Mouse (Mus musculus) kidney, embryonic 15.5 days (tissue): ENCODE measurements around the gene Adamts20. TPM values are rescaled to one million over a fixed set of nuclear protein-coding genes. Genes with fewer than 3 reads are reported as not detected.
"Not testable (repeated sequence)": the region's sequence is repeated elsewhere in the genome, so short reads cannot be mapped to it uniquely, and the experiment has no call there.

Source experiments
- ATAC-seq: fragments of 200-750 bp; cut with Nextera tagmentation; replicated peaks from 2 replicates; pipeline ENCODE4 v1.8.0; 2017; ENCODE audit warnings: moderate TSS enrichment; ENCODE audit not compliant: low FRiP score
- H3K27ac ChIP-seq: fragments of 300-500 bp; sonication (generic); 2 replicates; pipeline ENCODE4 v1.5.1; 2015; ENCODE audit warnings: mild to moderate bottlenecking, inconsistent platforms
- H3K27me3 ChIP-seq: fragments of 300-500 bp; sonication (generic); 2 replicates; pipeline ENCODE4 v1.6.1; 2015; ENCODE audit warnings: inconsistent platforms
- H3K36me3 ChIP-seq: fragments of 300-500 bp; sonication (generic); 2 replicates; pipeline ENCODE4 v1.6.1; 2015; ENCODE audit warnings: inconsistent platforms
- H3K4me1 ChIP-seq: fragments of 300-500 bp; sonication (generic); 2 replicates; pipeline ENCODE4 v1.6.1; 2015; ENCODE audit warnings: inconsistent platforms
- H3K4me2 ChIP-seq: fragments of 300-500 bp; sonication (generic); 2 replicates; pipeline ENCODE4 v1.6.1; 2015; ENCODE audit warnings: moderate library complexity, mild to moderate bottlenecking, inconsistent platforms
- H3K4me3 ChIP-seq: fragments of 300-500 bp; sonication (generic); replicated peaks from 2 replicates; pipeline ENCODE4 v1.5.1; 2015; ENCODE audit warnings: mild to moderate bottlenecking, inconsistent platforms
- H3K9ac ChIP-seq: fragments of 300-500 bp; sonication (generic); 2 replicates; pipeline ENCODE4 v1.6.1; 2015; ENCODE audit warnings: mild to moderate bottlenecking, inconsistent platforms
- H3K9me3 ChIP-seq: fragments of 300-500 bp; sonication (generic); replicated peaks from 2 replicates; pipeline ENCODE4 v1.6.1; 2016; ENCODE audit warnings: inconsistent platforms
- WGBS: fragments of 180-500 bp; shearing (Covaris S2); methylation state at CpG from one replicate; pipeline ENCODE4 v1.1.7; 2015; ENCODE audit warnings: mixed read lengths; 5-methylcytosine and 5-hydroxymethylcytosine counted together
- polyA plus RNA-seq: library from polyadenylated mRNA; unstranded; fragments of >200 nt; fragmentation: Nextera tagmentation; extraction: Ambion mirVana; gene quantifications from 2 replicates; pipeline ENCODE4 v1.2.1, GENCODE M21; 2015

Adamts20 gene
- polyA plus RNA-seq, 1 experiment from 2014 or later: 3.6 TPM

DNA sequence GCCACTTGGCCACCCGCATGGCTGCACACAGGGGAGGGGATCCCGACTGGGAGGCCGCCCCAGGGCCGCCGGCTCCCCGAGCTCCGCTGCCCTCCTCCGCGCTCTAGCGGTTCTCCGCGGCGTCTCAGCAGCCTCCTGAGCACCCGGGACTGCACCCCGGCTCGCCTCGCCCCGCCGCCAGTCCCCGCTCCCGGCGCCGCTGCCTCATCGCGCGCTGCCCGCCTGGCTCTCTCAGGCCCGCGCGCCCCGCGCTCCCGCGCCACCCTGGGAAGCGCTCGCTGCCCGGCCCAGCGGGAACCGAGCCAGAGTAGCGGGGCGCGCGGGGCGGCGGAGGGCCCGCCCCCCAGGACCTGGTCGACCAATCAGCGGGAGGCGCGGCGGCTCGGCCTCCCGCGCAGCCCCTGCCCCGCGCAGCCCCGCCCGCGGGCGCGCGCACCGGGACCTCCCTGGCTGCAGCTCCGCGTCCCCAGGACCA is 61.1 kb downstream of the Adamts20 start:
- WGBS: under 1% methylated on average over 34 of the region's 65 CpGs
- H3K27me3 ChIP-seq: peaks cover 34% of the 10 kb centered on the region

DNA sequence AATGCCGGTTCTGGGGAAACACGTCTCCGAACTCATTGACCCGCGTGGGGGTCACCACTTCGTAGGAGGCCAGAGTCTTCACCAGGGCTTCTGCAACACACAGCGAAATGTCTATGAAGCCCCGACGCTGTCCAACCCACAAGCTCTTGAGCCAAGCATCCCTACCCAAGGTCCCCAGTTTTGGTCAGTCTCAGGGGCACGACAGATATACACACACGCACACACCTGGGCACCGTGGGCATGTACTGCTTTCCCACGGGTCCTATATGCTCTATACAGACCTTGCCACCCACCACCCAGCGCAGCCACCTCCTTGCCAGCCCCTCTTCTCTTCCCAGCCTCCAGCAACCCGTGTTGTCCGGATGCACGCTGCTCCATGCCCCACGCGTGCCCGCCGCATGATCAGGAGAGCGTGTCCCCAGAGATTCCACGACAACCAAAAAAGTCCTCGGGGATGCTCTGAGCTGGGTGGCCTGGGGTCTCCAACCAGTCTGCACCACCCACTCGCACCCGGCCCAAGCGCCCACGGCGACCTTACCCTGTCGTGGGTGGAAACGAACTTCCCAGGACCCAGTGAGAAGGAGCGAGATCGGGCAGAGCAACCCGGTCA is 61.7 kb downstream of the Adamts20 start:
- Histone ChIP-seq H3K27ac (peak overlapping the region; percentile 45; the same call in 1 of the 2 replicates), H3K36me3 (no peaks in the 10 kb centered on the region), H3K4me2 (peak overlapping the region; percentile 98), H3K9ac (peak overlapping the region; percentile 56), H3K4me1 (peaks cover 18% of the 10 kb centered on the region), H3K9me3 (no peaks in the 10 kb centered on the region), H3K4me3 (peak overlapping the region; percentile 70), H3K27me3 (peaks cover 34% of the 10 kb centered on the region)
- WGBS: 1% methylated on average over 34 of the region's 34 CpGs
- ATAC-seq: peak; percentile 34

More for the DNA sequence above, 61.1 kb downstream of the Adamts20 start:
- Histone ChIP-seq H3K9me3 (no peaks in the 10 kb centered on the region), H3K36me3 (no peaks in the 10 kb centered on the region), H3K4me2 (peak overlapping the region; percentile 98), H3K27ac (peak overlapping the region; percentile 45; the same call in 1 of the 2 replicates), H3K4me1 (peaks cover 18% of the 10 kb centered on the region), H3K4me3 (peak overlapping the region; percentile 70), H3K9ac (peak overlapping the region; percentile 56)
- ATAC-seq: peak; percentile 96

DNA sequence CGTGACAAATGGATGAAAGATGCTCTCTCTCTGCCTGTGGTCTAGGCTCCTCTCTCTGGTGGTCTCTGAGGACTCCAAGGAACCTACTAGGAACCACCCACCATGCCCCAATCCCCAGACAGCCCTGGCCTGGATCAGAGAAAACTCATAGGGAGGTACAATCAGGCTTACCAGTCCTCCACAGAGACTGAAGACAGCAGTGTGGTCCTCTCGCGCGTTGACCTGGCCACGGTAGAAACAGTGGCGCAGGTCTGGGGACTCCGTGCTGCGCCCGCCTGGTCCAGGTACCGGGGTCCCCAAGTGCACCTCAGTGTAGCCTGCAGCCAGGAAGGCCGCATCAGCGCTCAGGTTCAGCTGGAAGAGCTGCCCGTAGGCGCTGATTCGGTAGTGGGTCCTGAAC is 62.2 kb downstream of the Adamts20 start:
- Histone ChIP-seq H3K27me3 (peaks cover 34% of the 10 kb centered on the region), H3K9me3 (no peaks in the 10 kb centered on the region), H3K4me1 (peaks cover 18% of the 10 kb centered on the region), H3K27ac (no peak overlapping the region), H3K9ac (peak overlapping the region; percentile 56; the same call in 1 of the 2 replicates), H3K4me3 (peak overlapping the region; percentile 70), H3K36me3 (no peaks in the 10 kb centered on the region), H3K4me2 (peak overlapping the region; percentile 98)
- ATAC-seq: no peak
- WGBS: 4% methylated on average over 15 of the region's 15 CpGs

DNA sequence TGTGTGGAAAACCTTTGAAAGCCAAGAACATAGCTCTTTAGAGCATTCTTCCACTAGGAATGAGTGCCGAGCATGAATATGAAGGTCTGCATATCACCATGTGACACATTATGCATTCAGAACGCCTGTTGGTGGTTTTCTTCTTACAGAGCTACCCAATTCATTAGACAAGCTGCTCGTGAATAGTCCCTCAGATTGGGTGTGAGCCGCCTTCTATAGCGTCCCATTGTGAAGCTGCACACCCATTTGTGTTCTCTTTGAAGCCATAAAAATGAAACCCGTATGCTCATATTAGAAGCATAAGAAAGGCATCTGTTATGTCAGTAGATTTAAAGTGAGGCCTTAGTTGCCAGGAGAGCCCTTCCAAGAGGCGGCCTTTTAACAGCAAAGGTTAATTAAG is 72.5 kb downstream of the Adamts20 start:
- no peaks in the 10 kb centered on the region for H3K9me3 ChIP-seq
- 87% methylated on average over 7 of the region's 7 CpGs for WGBS

DNA sequence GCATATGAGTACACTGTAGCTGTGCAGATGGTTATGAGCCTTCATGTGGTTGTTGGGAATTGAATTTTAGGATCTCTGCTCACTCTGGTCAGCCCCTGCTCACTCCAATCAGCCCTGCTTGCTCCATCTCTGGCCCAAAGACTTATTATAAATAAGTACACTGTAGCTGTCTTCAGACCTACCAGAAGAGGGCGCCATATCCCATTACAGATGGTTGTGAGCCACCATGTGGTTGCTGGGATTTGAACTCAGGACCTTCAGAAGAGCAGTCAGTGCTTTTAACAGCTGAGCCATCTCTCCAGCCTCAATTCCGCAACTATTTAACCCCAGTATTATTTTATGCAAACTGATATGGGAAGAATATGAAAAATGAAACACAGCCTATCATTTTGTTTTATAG is 75.1 kb downstream of the Adamts20 start:
- 82% methylated on average over 2 of the region's 2 CpGs for WGBS

More for the DNA sequence above, 72.5 kb downstream of the Adamts20 start:
- H3K4me1 ChIP-seq: 0 out of 2 replicates have a peak, but pooled peaks cover 4% of the 10 kb centered on the region
- H3K4me3 ChIP-seq: no peak overlapping the region
- ATAC-seq: no peak
- no peaks in the 10 kb centered on the region for H3K27me3 ChIP-seq
- no peak overlapping the region for H3K4me2 ChIP-seq
- H3K27ac ChIP-seq: no peak overlapping the region
- H3K9ac ChIP-seq: no peak overlapping the region
- H3K36me3 ChIP-seq: no peaks in the 10 kb centered on the region

DNA sequence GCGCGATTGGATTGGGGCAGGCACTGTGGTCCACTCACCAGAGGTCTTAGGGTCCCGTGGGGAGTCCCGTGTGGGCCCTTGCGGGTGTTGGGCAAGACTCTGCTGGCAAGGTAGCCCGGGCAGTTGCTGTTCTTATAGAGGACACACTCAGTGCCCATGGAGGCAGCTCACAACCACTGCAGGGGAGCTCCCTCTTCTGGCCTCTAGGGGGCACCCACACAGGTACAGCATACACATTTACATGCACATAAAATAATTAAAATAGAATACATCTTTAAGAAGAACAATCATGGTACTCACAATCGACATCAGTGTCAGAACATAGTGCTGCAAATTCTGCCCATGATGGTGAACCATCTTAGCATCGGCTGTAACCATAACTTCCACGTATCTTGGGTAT is 85.8 kb downstream of the Adamts20 start:
- Histone ChIP-seq H3K27me3 (no peaks in the 10 kb centered on the region), H3K4me3 (no peak overlapping the region), H3K4me2 (no peak overlapping the region), H3K27ac (no peak overlapping the region), H3K9me3 (no peaks in the 10 kb centered on the region), H3K9ac (no peak overlapping the region), H3K36me3 (no peaks in the 10 kb centered on the region), H3K4me1 (no peaks in the 10 kb centered on the region)
- 97% methylated on average over 5 of the region's 9 CpGs for WGBS
- ATAC-seq: no peak

More for the DNA sequence above, 75.1 kb downstream of the Adamts20 start:
- not testable (repeated sequence) for H3K4me1 ChIP-seq, H3K36me3 ChIP-seq, H3K4me2 ChIP-seq, H3K9me3 ChIP-seq, H3K27me3 ChIP-seq, H3K9ac ChIP-seq, H3K27ac ChIP-seq, H3K4me3 ChIP-seq, ATAC-seq

DNA sequence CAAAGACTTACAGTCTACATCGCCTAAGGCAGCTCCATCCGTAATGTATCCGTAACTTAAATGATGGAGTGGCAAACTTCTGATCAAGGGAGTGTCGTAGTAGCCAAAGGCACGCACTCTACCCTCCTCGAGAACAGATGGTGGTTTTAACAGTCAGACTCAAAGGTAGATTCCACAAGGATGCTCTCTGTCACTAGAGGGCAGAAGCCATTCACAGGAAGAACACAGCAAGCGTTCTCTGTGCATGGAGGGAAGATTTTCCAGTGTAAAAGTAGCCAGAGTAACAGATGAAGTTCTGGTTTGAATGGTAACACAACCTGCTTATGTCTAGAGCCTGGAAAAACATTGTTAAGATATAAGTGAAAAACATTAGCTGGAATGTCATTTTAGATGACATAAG is 92.7 kb downstream of the Adamts20 start:
- no peaks in the 10 kb centered on the region for H3K4me1 ChIP-seq
- no peaks in the 10 kb centered on the region for H3K36me3 ChIP-seq
- H3K27me3 ChIP-seq: no peaks in the 10 kb centered on the region
- no peak overlapping the region for H3K4me2 ChIP-seq
- no peak overlapping the region for H3K27ac ChIP-seq
- ATAC-seq: no peak
- H3K4me3 ChIP-seq: no peak overlapping the region
- H3K9me3 ChIP-seq: no peaks in the 10 kb centered on the region
- WGBS: 69% methylated on average over 7 of the region's 7 CpGs
- no peak overlapping the region for H3K9ac ChIP-seq

DNA sequence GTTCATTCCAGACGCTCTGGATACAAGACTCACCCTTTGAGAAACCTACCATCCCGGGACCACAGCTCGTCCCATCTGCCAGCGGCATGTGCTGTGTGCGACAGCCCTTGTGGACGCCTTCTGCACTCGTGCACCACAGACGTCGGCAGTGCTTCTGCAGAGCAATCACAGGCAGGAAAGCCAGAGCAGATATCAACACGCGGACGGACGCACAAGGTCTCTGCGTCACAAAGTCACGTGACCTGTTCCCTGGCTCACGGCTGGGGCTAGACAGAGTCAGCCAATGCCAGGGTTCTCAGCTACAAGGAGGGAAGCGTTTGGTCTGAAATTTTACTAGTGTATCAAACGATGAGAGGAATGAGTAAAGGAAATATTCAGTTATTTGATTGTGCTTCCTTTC is 116.2 kb downstream of the Adamts20 start:
- WGBS: 91% methylated on average over 18 of the region's 18 CpGs
- Histone ChIP-seq H3K27ac (no peak overlapping the region), H3K36me3 (peaks cover 12% of the 10 kb centered on the region; the same call in 1 of the 2 replicates), H3K4me2 (no peak overlapping the region), H3K27me3 (no peaks in the 10 kb centered on the region), H3K9me3 (no peaks in the 10 kb centered on the region), H3K4me1 (no peaks in the 10 kb centered on the region), H3K9ac (no peak overlapping the region), H3K4me3 (no peak overlapping the region)
- no peak for ATAC-seq

DNA sequence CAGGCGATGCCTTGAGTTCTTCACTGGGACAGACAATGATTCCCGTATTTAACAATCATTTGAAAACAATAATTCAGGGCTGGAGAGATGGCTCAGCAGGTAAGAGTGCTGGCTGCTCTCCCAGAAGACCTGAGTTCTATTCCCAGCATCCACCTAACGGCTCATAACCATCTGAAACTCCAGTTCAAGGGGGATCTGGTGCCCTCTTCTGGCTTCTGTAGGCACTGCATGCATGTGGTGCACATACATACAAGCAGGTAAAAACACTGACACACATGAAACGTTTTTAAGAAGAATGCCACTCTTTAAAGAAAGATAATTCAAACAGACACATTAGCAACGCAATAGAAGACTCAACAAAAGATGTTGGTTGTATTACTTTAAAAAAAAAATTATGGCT is 120.9 kb downstream of the Adamts20 start:
- 92% methylated on average over 5 of the region's 5 CpGs for WGBS
- ATAC-seq: no peak

DNA sequence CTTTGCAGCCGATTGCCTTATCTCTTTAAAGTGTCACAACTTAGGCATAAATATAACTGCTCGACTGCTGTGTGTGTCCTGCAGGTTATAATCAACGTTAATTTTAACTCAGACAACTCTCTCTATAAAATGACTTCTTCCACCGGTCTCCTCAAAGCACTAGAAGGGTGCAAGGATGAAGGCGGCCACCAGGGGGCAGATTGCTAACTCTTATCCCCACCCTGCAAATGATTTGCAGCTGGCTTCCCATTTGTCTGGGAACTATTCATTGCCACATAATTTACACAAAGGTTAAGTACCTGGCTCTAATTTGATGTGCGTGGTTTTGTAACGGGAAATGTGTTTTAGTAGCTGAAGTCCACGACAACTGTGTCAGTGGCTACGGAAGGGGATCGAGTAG is 122.9 kb downstream of the Adamts20 start:
- H3K36me3 ChIP-seq: 0 out of 2 replicates have a peak, but pooled peaks cover 9% of the 10 kb centered on the region
- H3K27ac ChIP-seq: no peak overlapping the region
- no peak overlapping the region for H3K9ac ChIP-seq
- no peaks in the 10 kb centered on the region for H3K27me3 ChIP-seq
- ATAC-seq: no peak
- 44% methylated on average over 10 of the region's 10 CpGs for WGBS
- H3K4me3 ChIP-seq: no peak overlapping the region
- no peaks in the 10 kb centered on the region for H3K9me3 ChIP-seq
- H3K4me2 ChIP-seq: no peak overlapping the region
- no peaks in the 10 kb centered on the region for H3K4me1 ChIP-seq

More for the DNA sequence above, 120.9 kb downstream of the Adamts20 start:
- H3K9ac ChIP-seq: no peak overlapping the region
- H3K27me3 ChIP-seq: no peaks in the 10 kb centered on the region
- no peaks in the 10 kb centered on the region for H3K9me3 ChIP-seq
- H3K4me1 ChIP-seq: no peaks in the 10 kb centered on the region
- H3K4me2 ChIP-seq: no peak overlapping the region
- 0 out of 2 replicates have a peak, but pooled peaks cover 9% of the 10 kb centered on the region for H3K36me3 ChIP-seq
- no peak overlapping the region for H3K4me3 ChIP-seq
- no peak overlapping the region for H3K27ac ChIP-seq

DNA sequence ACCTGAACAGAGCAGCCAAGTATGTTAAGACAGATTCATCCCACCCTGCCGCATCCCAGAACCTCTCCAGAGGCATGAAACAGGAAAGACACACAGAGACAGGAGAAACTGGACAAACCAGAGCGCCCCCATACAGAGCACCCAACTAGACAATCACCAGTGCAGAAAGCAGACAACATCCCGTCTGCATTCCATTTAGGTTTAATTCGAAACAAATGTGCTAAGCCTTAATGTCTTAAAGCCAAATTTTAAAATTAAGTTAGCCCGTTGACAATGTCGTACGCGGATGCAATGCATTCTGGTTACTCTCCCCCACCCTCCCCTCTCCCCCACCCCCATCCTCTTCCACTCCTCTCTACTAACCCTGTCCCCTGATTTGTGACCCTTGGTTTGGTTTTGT is 126.2 kb downstream of the Adamts20 start:
- Histone ChIP-seq H3K9ac (no peak overlapping the region), H3K4me3 (no peak overlapping the region), H3K27ac (no peak overlapping the region), H3K4me1 (no peaks in the 10 kb centered on the region), H3K36me3 (no peaks in the 10 kb centered on the region), H3K4me2 (no peak overlapping the region), H3K27me3 (no peaks in the 10 kb centered on the region), H3K9me3 (no peaks in the 10 kb centered on the region)
- 92% methylated on average over 8 of the region's 8 CpGs for WGBS
- ATAC-seq: no peak

DNA sequence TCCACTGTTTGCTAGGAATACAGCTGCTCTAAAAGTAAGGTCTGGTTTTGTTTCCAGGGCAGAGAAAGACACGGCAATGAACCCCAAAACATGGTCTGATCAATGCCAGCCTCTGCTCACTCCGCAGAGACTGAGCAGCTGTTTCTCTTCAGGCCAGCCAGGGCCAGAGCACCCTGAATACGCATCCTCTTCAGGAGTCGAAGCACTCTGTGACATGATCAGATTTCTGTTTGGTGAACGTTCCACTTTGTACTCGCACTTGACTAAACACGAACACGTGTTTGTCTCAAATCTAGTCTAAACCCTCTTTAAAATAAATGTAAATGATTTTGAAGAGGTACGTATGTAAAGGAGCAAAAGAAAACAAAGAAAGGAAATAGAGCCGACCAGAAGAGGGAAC is 130.6 kb downstream of the Adamts20 start:
- H3K27me3 ChIP-seq: no peaks in the 10 kb centered on the region
- no peak overlapping the region for H3K27ac ChIP-seq
- H3K4me1 ChIP-seq: no peaks in the 10 kb centered on the region
- no peaks in the 10 kb centered on the region for H3K36me3 ChIP-seq
- no peak overlapping the region for H3K9ac ChIP-seq
- no peak overlapping the region for H3K4me2 ChIP-seq
- H3K4me3 ChIP-seq: no peak overlapping the region
- 29% methylated on average over 10 of the region's 10 CpGs for WGBS
- H3K9me3 ChIP-seq: no peaks in the 10 kb centered on the region
- ATAC-seq: no peak
